Mouse (Mus musculus): ENCODE measurements around the gene Trim80. TPM values are rescaled to one million over a fixed set of nuclear protein-coding genes. Genes with fewer than 3 reads are reported as not detected.
"Not testable (repeated sequence)": the region's sequence is repeated elsewhere in the genome, so short reads cannot be mapped to it uniquely, and the experiment has no call there.

Trim80 gene
- total and polyA plus RNA-seq, 2 experiments: 0.74 to 2.0 TPM

GRCm38 (mm10) chr11:115488551-115489104 lies 48.3 kb downstream of the Trim80 start:
- Histone ChIP-seq H3K4me3 (ENCODE audit: insufficient read depth, low read depth, low read length) (no peak overlapping the region), H3K4me1 (ENCODE audit: control insufficient read depth, insufficient read depth, low read length) (no peaks in the 10 kb centered on the region), H3K27ac (replicated peaks; ENCODE audit: insufficient read depth, low read depth, low read length) (no peak overlapping the region), H3K36me3 (ENCODE audit: control insufficient read depth, insufficient read depth, low read length) (no peaks in the 10 kb centered on the region), H3K9ac (ENCODE audit: low read depth, low read length) (no peak overlapping the region), H3K27me3 (ENCODE audit: control insufficient read depth, insufficient read depth, low read length) (no peaks in the 10 kb centered on the region), H3K79me2 (ENCODE audit: control insufficient read depth, insufficient read depth, low read length) (no peaks in the 10 kb centered on the region; the same call in 1 of the 2 replicates)
- DNase-seq (ENCODE audit: extremely low read depth, low read depth, low spot score): no peak
- WGBS: 94% methylated on average over 19 of the region's 19 CpGs
- TF ChIP-seq CTCF (IDR thresholded peaks at IDR 0.05; ENCODE audit: low read depth, low read length) (no peak), POLR2A (IDR thresholded peaks at IDR 0.05; ENCODE audit: extremely low read depth, insufficient read depth, low read length) (no peak)

- Histone ChIP-seq H3K27ac (replicated peaks; ENCODE audit: insufficient read depth, low read depth, low read length) (no peak overlapping the region), H3K4me3 (ENCODE audit: insufficient read depth, low read depth, low read length) (peak overlapping the region; percentile 23; the same call in 1 of the 2 replicates), H3K79me2 (ENCODE audit: control insufficient read depth, insufficient read depth, low read length) (no peaks in the 10 kb centered on the region), H3K9ac (ENCODE audit: low read depth, low read length) (peak overlapping the region; percentile 33; the same call in 1 of the 2 replicates), H3K27me3 (ENCODE audit: control insufficient read depth, insufficient read depth, low read length) (no peaks in the 10 kb centered on the region), H3K36me3 (ENCODE audit: control insufficient read depth, insufficient read depth, low read length) (no peaks in the 10 kb centered on the region), H3K4me1 (ENCODE audit: control insufficient read depth, insufficient read depth, low read length) (no peaks in the 10 kb centered on the region)
- no peak for DNase-seq (ENCODE audit: extremely low read depth, low read depth, low spot score)
- 37% methylated on average over 25 of the region's 25 CpGs for WGBS
- TF ChIP-seq POLR2A (IDR thresholded peaks at IDR 0.05; ENCODE audit: extremely low read depth, insufficient read depth, low read length) (no peak), CTCF (IDR thresholded peaks at IDR 0.05; ENCODE audit: low read depth, low read length) (no peak)
Observed at GRCm38 (mm10) chr11:115490441-115491355, 50.4 kb downstream of the Trim80 start.

DNA sequence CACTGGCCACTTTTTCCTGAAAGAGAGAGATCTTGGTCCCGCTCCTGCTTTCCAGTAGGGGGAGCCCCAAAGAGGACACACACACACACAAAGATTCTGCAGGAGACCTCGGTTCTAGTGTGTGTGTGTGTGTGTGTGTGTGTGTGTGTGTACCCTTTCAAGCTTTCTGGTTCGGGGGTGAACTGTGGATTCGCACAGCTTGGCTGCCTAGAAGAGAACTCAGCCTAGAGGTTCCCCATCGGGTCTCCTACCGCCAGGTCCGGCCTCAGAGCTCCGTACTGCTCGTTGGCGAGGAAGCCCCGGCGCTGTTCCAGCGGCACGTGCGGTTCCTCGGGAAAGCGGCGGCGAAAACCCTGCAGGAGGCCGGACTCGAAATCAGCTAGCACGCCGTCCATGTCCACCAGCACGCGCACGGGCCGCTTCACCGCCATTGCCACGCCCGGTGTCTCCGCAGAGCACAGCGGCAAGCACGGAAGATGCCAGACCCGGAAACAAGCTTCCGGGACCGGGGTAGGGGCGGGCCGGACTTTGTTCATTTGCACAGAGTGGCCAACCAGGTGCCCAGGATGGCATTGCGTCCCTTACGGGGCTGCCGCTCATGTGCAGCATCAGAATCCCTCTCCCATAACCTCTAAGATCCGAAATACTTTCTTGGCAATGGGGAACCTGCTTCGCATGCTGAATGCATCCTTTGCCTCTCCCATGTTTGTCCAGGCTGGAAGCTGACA lies 51.2 kb downstream of the Trim80 start, which contains the start of gene Nt5c:
Nt5c (minus strand) TSS at position 507 of the 728 bp plus-strand sequence.
- TF ChIP-seq POLR2A (IDR thresholded peaks at IDR 0.05; ENCODE audit: extremely low read depth, insufficient read depth, low read length) (0 out of 2 replicates have a peak, but pooled peaks have one; percentile 34), CTCF (IDR thresholded peaks at IDR 0.05; ENCODE audit: low read depth, low read length) (peak; percentile 58; the same call in 1 of the 2 replicates)
- peak within 1 kb of the TSS; percentile 24 for H3K27ac ChIP-seq (replicated peaks; ENCODE audit: insufficient read depth, low read depth, low read length)
- peak; percentile 67 for DNase-seq (ENCODE audit: extremely low read depth, low read depth, low spot score)
- no peaks in the 10 kb centered on the region for H3K4me1 ChIP-seq (ENCODE audit: control insufficient read depth, insufficient read depth, low read length)
- no peaks in the 10 kb centered on the region for H3K79me2 ChIP-seq (ENCODE audit: control insufficient read depth, insufficient read depth, low read length)
- H3K9ac ChIP-seq (ENCODE audit: low read depth, low read length): peak within 1 kb of the TSS; percentile 66
- no peaks in the 10 kb centered on the region for H3K27me3 ChIP-seq (ENCODE audit: control insufficient read depth, insufficient read depth, low read length)
- H3K36me3 ChIP-seq (ENCODE audit: control insufficient read depth, insufficient read depth, low read length): no peaks in the 10 kb centered on the region
- peak within 1 kb of the TSS; percentile 79 for H3K4me3 ChIP-seq (ENCODE audit: insufficient read depth, low read depth, low read length)
- WGBS: 0% methylated on average over 43 of the region's 43 CpGs

- Histone ChIP-seq H3K27ac (replicated peaks; ENCODE audit: insufficient read depth, low read depth, low read length) (no peak overlapping the region), H3K27me3 (ENCODE audit: control insufficient read depth, insufficient read depth, low read length) (no peaks in the 10 kb centered on the region), H3K9ac (ENCODE audit: low read depth, low read length) (no peak overlapping the region), H3K4me1 (ENCODE audit: control insufficient read depth, insufficient read depth, low read length) (no peaks in the 10 kb centered on the region), H3K79me2 (ENCODE audit: control insufficient read depth, insufficient read depth, low read length) (no peaks in the 10 kb centered on the region), H3K4me3 (ENCODE audit: insufficient read depth, low read depth, low read length) (no peak overlapping the region), H3K36me3 (ENCODE audit: control insufficient read depth, insufficient read depth, low read length) (no peaks in the 10 kb centered on the region)
- DNase-seq (ENCODE audit: extremely low read depth, low read depth, low spot score): no peak
- 39% methylated on average over 6 of the region's 6 CpGs for WGBS
- TF ChIP-seq POLR2A (IDR thresholded peaks at IDR 0.05; ENCODE audit: extremely low read depth, insufficient read depth, low read length) (no peak), CTCF (IDR thresholded peaks at IDR 0.05; ENCODE audit: low read depth, low read length) (no peak)
Observed at GRCm38 (mm10) chr11:115492387-115492786, 52.0 kb downstream of the Trim80 start.

GRCm38 (mm10) chr11:115496559-115496958 lies 56.2 kb downstream of the Trim80 start:
- not testable (repeated sequence) for H3K27me3 ChIP-seq (ENCODE audit: control insufficient read depth, insufficient read depth, low read length); H3K36me3 ChIP-seq (ENCODE audit: control insufficient read depth, insufficient read depth, low read length); H3K79me2 ChIP-seq (ENCODE audit: control insufficient read depth, insufficient read depth, low read length); DNase-seq (ENCODE audit: extremely low read depth, low read depth, low spot score); H3K4me1 ChIP-seq (ENCODE audit: control insufficient read depth, insufficient read depth, low read length); H3K9ac ChIP-seq (ENCODE audit: low read depth, low read length); H3K27ac ChIP-seq (replicated peaks; ENCODE audit: insufficient read depth, low read depth, low read length); H3K4me3 ChIP-seq (ENCODE audit: insufficient read depth, low read depth, low read length)
- WGBS: 89% methylated on average over 9 of the region's 9 CpGs

Other genes with a start within 250 kb of the Trim80 start
- gene Grin2c, start 173.3 kb upstream of the Trim80 start, total RNA-seq (2014; rRNA removed): under 0.01 TPM in 1 of 2 replicates, not detected in the other
- 0.05 and 0.07 TPM in 2 replicates for gene Grin2c, start 173.3 kb upstream of the Trim80 start, polyA plus RNA-seq (2012; rRNA removed)
- 13.7 and 15.8 TPM in 2 replicates for gene Fdxr, start 163.5 kb upstream of the Trim80 start, total RNA-seq (2014; rRNA removed)
- 28.3 and 28.4 TPM in 2 replicates for gene Fdxr, start 163.5 kb upstream of the Trim80 start, polyA plus RNA-seq (2012; rRNA removed)
- 56.1 and 78.8 TPM in 2 replicates for gene Fads6, start 142.9 kb upstream of the Trim80 start, total RNA-seq (2014; rRNA removed)
- gene Fads6, start 142.9 kb upstream of the Trim80 start, polyA plus RNA-seq (2012; rRNA removed): 55.3 and 66.0 TPM in 2 replicates
- not detected in 2 replicates for gene Otop2, start 133.4 kb upstream of the Trim80 start, total RNA-seq (2014; rRNA removed)
- gene Otop2, start 133.4 kb upstream of the Trim80 start, polyA plus RNA-seq (2012; rRNA removed): not detected in 2 replicates
- 0.20 and 0.28 TPM in 2 replicates for gene Ush1g, start 118.5 kb upstream of the Trim80 start, total RNA-seq (2014; rRNA removed)
- gene Ush1g, start 118.5 kb upstream of the Trim80 start, polyA plus RNA-seq (2012; rRNA removed): 0.26 and 0.50 TPM in 2 replicates
- not detected in 2 replicates for gene Otop3, start 105.8 kb upstream of the Trim80 start, total RNA-seq (2014; rRNA removed)
- not detected in 2 replicates for gene Otop3, start 105.8 kb upstream of the Trim80 start, polyA plus RNA-seq (2012; rRNA removed)
- gene Hid1, start 72.8 kb upstream of the Trim80 start, total RNA-seq (2014; rRNA removed): 0.55 and 1.3 TPM in 2 replicates
- gene Hid1, start 72.8 kb upstream of the Trim80 start, polyA plus RNA-seq (2012; rRNA removed): 1.1 and 3.1 TPM in 2 replicates
- gene Cdr2l, start 58.6 kb upstream of the Trim80 start, total RNA-seq (2014; rRNA removed): 1.3 and 1.4 TPM in 2 replicates
- gene Cdr2l, start 58.6 kb upstream of the Trim80 start, polyA plus RNA-seq (2012; rRNA removed): 2.4 and 2.7 TPM in 2 replicates
- gene Mrpl58, start 36.8 kb upstream of the Trim80 start, total RNA-seq (2014; rRNA removed): 54.7 and 67.2 TPM in 2 replicates
- gene Mrpl58, start 36.8 kb upstream of the Trim80 start, polyA plus RNA-seq (2012; rRNA removed): 67.5 and 70.0 TPM in 2 replicates
- gene Atp5h, start 20.6 kb upstream of the Trim80 start, total RNA-seq (2014; rRNA removed): 480 and 648 TPM in 2 replicates
- gene Atp5h, start 20.6 kb upstream of the Trim80 start, polyA plus RNA-seq (2012; rRNA removed): 103 and 134 TPM in 2 replicates
- 10.0 and 14.2 TPM in 2 replicates for gene Kctd2, start 20.4 kb upstream of the Trim80 start, total RNA-seq (2014; rRNA removed)
- 18.2 and 21.1 TPM in 2 replicates for gene Kctd2, start 20.4 kb upstream of the Trim80 start, polyA plus RNA-seq (2012; rRNA removed)
- gene Slc16a5, start 21.9 kb downstream of the Trim80 start, total RNA-seq (2014; rRNA removed): 23.0 and 36.3 TPM in 2 replicates
- gene Slc16a5, start 21.9 kb downstream of the Trim80 start, polyA plus RNA-seq (2012; rRNA removed): 49.1 and 101 TPM in 2 replicates
- gene Armc7, start 35.1 kb downstream of the Trim80 start, total RNA-seq (2014; rRNA removed): 1.6 and 1.7 TPM in 2 replicates
- 3.2 and 4.0 TPM in 2 replicates for gene Armc7, start 35.1 kb downstream of the Trim80 start, polyA plus RNA-seq (2012; rRNA removed)
- gene Nt5c, start 51.3 kb downstream of the Trim80 start, total RNA-seq (2014; rRNA removed): 39.2 and 39.5 TPM in 2 replicates
- 29.6 and 32.6 TPM in 2 replicates for gene Nt5c, start 51.3 kb downstream of the Trim80 start, polyA plus RNA-seq (2012; rRNA removed)
- gene Jpt1, start 73.8 kb downstream of the Trim80 start, total RNA-seq (2014; rRNA removed): 14.1 and 17.2 TPM in 2 replicates
- gene Jpt1, start 73.8 kb downstream of the Trim80 start, polyA plus RNA-seq (2012; rRNA removed): 25.1 and 28.4 TPM in 2 replicates
- gene Sumo2, start 95.7 kb downstream of the Trim80 start, total RNA-seq (2014; rRNA removed): 106 and 107 TPM in 2 replicates
- gene Sumo2, start 95.7 kb downstream of the Trim80 start, polyA plus RNA-seq (2012; rRNA removed): 24.0 and 27.2 TPM in 2 replicates
- 21.8 and 24.3 TPM in 2 replicates for gene Nup85, start 123.9 kb downstream of the Trim80 start, total RNA-seq (2014; rRNA removed)
- gene Nup85, start 123.9 kb downstream of the Trim80 start, polyA plus RNA-seq (2012; rRNA removed): 21.9 and 22.4 TPM in 2 replicates
- 48.1 and 50.4 TPM in 2 replicates for gene Mrps7, start 163.4 kb downstream of the Trim80 start, total RNA-seq (2014; rRNA removed)
- gene Mrps7, start 163.4 kb downstream of the Trim80 start, polyA plus RNA-seq (2012; rRNA removed): 32.9 and 39.2 TPM in 2 replicates
- gene Gga3, start 163.5 kb downstream of the Trim80 start, total RNA-seq (2014; rRNA removed): 1.7 and 3.2 TPM in 2 replicates
- gene Gga3, start 163.5 kb downstream of the Trim80 start, polyA plus RNA-seq (2012; rRNA removed): 5.9 and 8.3 TPM in 2 replicates
- gene Mif4gd, start 172.4 kb downstream of the Trim80 start, total RNA-seq (2014; rRNA removed): 35.5 and 40.3 TPM in 2 replicates
- gene Mif4gd, start 172.4 kb downstream of the Trim80 start, polyA plus RNA-seq (2012; rRNA removed): 108 and 132 TPM in 2 replicates
- 8.9 and 14.5 TPM in 2 replicates for gene Slc25a19, start 187.8 kb downstream of the Trim80 start, total RNA-seq (2014; rRNA removed)
- 19.5 and 21.3 TPM in 2 replicates for gene Slc25a19, start 187.8 kb downstream of the Trim80 start, polyA plus RNA-seq (2012; rRNA removed)